In the genomic region with DNA sequence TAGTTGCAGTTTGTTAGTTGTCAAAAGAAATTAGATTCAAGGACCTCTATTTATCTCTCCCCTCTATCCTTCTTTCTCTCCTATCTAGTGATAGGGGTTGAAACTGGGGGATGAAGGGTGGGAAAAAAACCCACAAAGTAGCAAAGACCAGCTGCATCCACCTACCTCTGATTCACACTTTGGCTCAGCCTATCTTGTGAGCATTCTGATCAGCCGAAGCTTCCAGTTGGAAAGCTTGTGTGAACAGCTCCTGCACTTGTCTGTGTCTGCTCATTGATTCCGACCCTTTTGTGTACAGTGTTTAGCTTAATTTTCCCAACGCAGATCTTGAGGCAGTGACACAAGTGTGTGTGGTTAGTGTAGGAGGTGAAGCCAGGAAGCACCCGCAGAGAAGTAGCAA, we compare ENCODE assay signal across 12 mouse cellular contexts. TPM values are rescaled to one million over a fixed set of nuclear protein-coding genes. Genes with fewer than 3 reads are reported as not detected.
DNase-seq lines count a peak whose midpoint lies in the region; ATAC-seq lines count a peak whose summit lies in the region.
"Had no signal": no experiment of that assay in that cellular context is flagged by ENCODE, and none has a peak within 500 bp of the region (broad histone marks: within the 10 kb centered on the region; RNA-seq: fewer than 3 reads in every experiment).

No protein-coding gene starts in this region.

- peaks cover 52% of the 10 kb centered on the region for H3K4me1 ChIP-seq in hindbrain, embryonic 13.5 days (replicated peaks)
- H3K4me1 ChIP-seq in hindbrain, embryonic 11.5 days (replicated peaks; ENCODE audit: control insufficient read depth, insufficient read depth, low read length): peaks cover 21% of the 10 kb centered on the region
- H3K4me1 ChIP-seq in limb, embryonic 13.5 days: peaks cover 41% of the 10 kb centered on the region

- 84% methylated on average over 4 of the region's 4 CpGs for WGBS in hindbrain, embryonic 13.5 days
- WGBS in hindbrain, embryonic 11.5 days: 85% methylated on average over 4 of the region's 4 CpGs
- WGBS in limb, embryonic 13.5 days: 82% methylated on average over 4 of the region's 4 CpGs

- H3K4me2 ChIP-seq in hindbrain, embryonic 13.5 days: peak overlapping the region; percentile 72
- H3K4me2 ChIP-seq in hindbrain, embryonic 11.5 days (replicated peaks; ENCODE audit: low read depth, low read length): no peak overlapping the region
- peak overlapping the region; percentile 77 for H3K4me2 ChIP-seq in limb, embryonic 13.5 days (replicated peaks)

- no peak for ATAC-seq in hindbrain, embryonic 13.5 days (ENCODE audit: low FRiP score)
- no peak for ATAC-seq in hindbrain, embryonic 11.5 days (ENCODE audit: low FRiP score)
- no peak for ATAC-seq in limb, embryonic 13.5 days (ENCODE audit: low FRiP score, low read depth)
- no peak for ATAC-seq in megakaryocyte, adult 5-6 weeks (ENCODE audit: poor library complexity, severe bottlenecking)

- peaks cover 11% of the 10 kb centered on the region for H3K36me3 ChIP-seq in hindbrain, embryonic 13.5 days
- H3K36me3 ChIP-seq in hindbrain, embryonic 11.5 days (ENCODE audit: control insufficient read depth, insufficient read depth, low read length): no peaks in the 10 kb centered on the region
- H3K36me3 ChIP-seq in limb, embryonic 13.5 days: peaks cover 7% of the 10 kb centered on the region

- H3K4me3 ChIP-seq in hindbrain, embryonic 13.5 days: peak overlapping the region; percentile 64; the same call in 1 of the 2 replicates
- H3K4me3 ChIP-seq in hindbrain, embryonic 11.5 days (ENCODE audit: low read depth, low read length): no peak overlapping the region
- H3K4me3 ChIP-seq in limb, embryonic 13.5 days: peak overlapping the region; percentile 63

- H3K9me3 ChIP-seq in hindbrain, embryonic 13.5 days: no peaks in the 10 kb centered on the region
- H3K9me3 ChIP-seq in hindbrain, embryonic 11.5 days (ENCODE audit: control insufficient read depth, low read length): no peaks in the 10 kb centered on the region
- no peaks in the 10 kb centered on the region for H3K9me3 ChIP-seq in limb, embryonic 13.5 days

- H3K27ac ChIP-seq in hindbrain, embryonic 13.5 days: peak overlapping the region; percentile 90; the same call in 1 of the 2 replicates
- H3K27ac ChIP-seq in hindbrain, embryonic 11.5 days (ENCODE audit: low read depth, low read length): no peak overlapping the region
- H3K27ac ChIP-seq in limb, embryonic 13.5 days: peak overlapping the region; percentile 79

- peak overlapping the region; percentile 85; the same call in 1 of the 2 replicates for H3K9ac ChIP-seq in hindbrain, embryonic 13.5 days
- no peak overlapping the region for H3K9ac ChIP-seq in hindbrain, embryonic 11.5 days (ENCODE audit: low read depth, low read length)
- peak overlapping the region; percentile 71 for H3K9ac ChIP-seq in limb, embryonic 13.5 days

- no peak for DNase-seq in hindbrain, embryonic 11.5 days (ENCODE audit: low spot score)
- DNase-seq in right cerebral cortex, postnatal 25 days: peak; percentile 23
- DNase-seq in right cerebral cortex, postnatal 4 days: no peak
- DNase-seq in layer of hippocampus, adult 9-10 months (ENCODE audit: low spot score): no peak
- no peak for DNase-seq in frontal cortex, postnatal 14 days (ENCODE audit: low spot score in 2 of 2)
- DNase-seq: cerebellum, adult 11 months; lung, postnatal 36 days had no signal

- H3K27me3 ChIP-seq in hindbrain, embryonic 13.5 days: peaks cover 11% of the 10 kb centered on the region
- H3K27me3 ChIP-seq in hindbrain, embryonic 11.5 days (ENCODE audit: control insufficient read depth, insufficient read depth, low read length): no peaks in the 10 kb centered on the region
- no peaks in the 10 kb centered on the region for H3K27me3 ChIP-seq in limb, embryonic 13.5 days

RNA-seq across cellular contexts. Expression of a gene that starts 6.9 kb away (rescaled TPM):
- 58.0 and 59.4 TPM in 2 replicates for polyA plus RNA-seq in hindbrain, embryonic 13.5 days (2015; fragmentation: Nextera tagmentation; extraction: Ambion mirVana)
- 44.1 TPM in 2 replicates for polyA plus RNA-seq in hindbrain, embryonic 11.5 days (2014; fragmentation: Nextera tagmentation; extraction: Ambion mirVana)
- 57.7 and 59.7 TPM in 2 replicates for polyA plus RNA-seq in limb, embryonic 13.5 days (2015; fragmentation: Nextera tagmentation; extraction: Ambion mirVana)
- total RNA-seq in megakaryocyte, adult 5-6 weeks (2015): 26.7 and 29.4 TPM in 2 replicates
- total RNA-seq in megakaryocyte, adult 5-6 weeks (2017): 10.9 and 12.8 TPM in 2 replicates

RNA-seq across cellular contexts. Expression of a gene that starts 7.9 kb away (rescaled TPM):
- polyA plus RNA-seq in hindbrain, embryonic 13.5 days (2015; fragmentation: Nextera tagmentation; extraction: Ambion mirVana): 66.4 and 69.1 TPM in 2 replicates
- polyA plus RNA-seq in hindbrain, embryonic 11.5 days (2014; fragmentation: Nextera tagmentation; extraction: Ambion mirVana): 23.8 and 28.8 TPM in 2 replicates
- polyA plus RNA-seq in limb, embryonic 13.5 days (2015; fragmentation: Nextera tagmentation; extraction: Ambion mirVana): 37.8 and 38.9 TPM in 2 replicates
- 0.16 and 0.33 TPM in 2 replicates for total RNA-seq in megakaryocyte, adult 5-6 weeks (2015)
- 1.0 and 1.3 TPM in 2 replicates for total RNA-seq in megakaryocyte, adult 5-6 weeks (2017)

RNA-seq across cellular contexts. Expression of a gene that starts 17.2 kb away (rescaled TPM):
- polyA plus RNA-seq in hindbrain, embryonic 13.5 days (2015; fragmentation: Nextera tagmentation; extraction: Ambion mirVana): not detected in 2 replicates
- polyA plus RNA-seq in hindbrain, embryonic 11.5 days (2014; fragmentation: Nextera tagmentation; extraction: Ambion mirVana): not detected in 2 replicates
- polyA plus RNA-seq in limb, embryonic 13.5 days (2015; fragmentation: Nextera tagmentation; extraction: Ambion mirVana): not detected in 2 replicates
- total RNA-seq in megakaryocyte, adult 5-6 weeks (2015): not detected in 2 replicates
- total RNA-seq in megakaryocyte, adult 5-6 weeks (2017): not detected in 2 replicates
- total RNA-seq: layer of hippocampus, postnatal 14 days had no signal
- polyA plus RNA-seq: gonadal fat pad, adult 2 months had no signal

RNA-seq across cellular contexts. Expression of a gene that starts 25.2 kb away (rescaled TPM):
- polyA plus RNA-seq in hindbrain, embryonic 13.5 days (2015; fragmentation: Nextera tagmentation; extraction: Ambion mirVana): 1.0 and 1.2 TPM in 2 replicates
- polyA plus RNA-seq in hindbrain, embryonic 11.5 days (2014; fragmentation: Nextera tagmentation; extraction: Ambion mirVana): 1.3 and 1.6 TPM in 2 replicates
- polyA plus RNA-seq in limb, embryonic 13.5 days (2015; fragmentation: Nextera tagmentation; extraction: Ambion mirVana): 1.6 and 2.0 TPM in 2 replicates
- not detected in 2 replicates for total RNA-seq in megakaryocyte, adult 5-6 weeks (2015)
- 0.15 and 0.28 TPM in 2 replicates for total RNA-seq in megakaryocyte, adult 5-6 weeks (2017)

RNA-seq across cellular contexts. Expression of a gene that starts 26.1 kb away (rescaled TPM):
- 20.9 and 21.6 TPM in 2 replicates for polyA plus RNA-seq in hindbrain, embryonic 13.5 days (2015; fragmentation: Nextera tagmentation; extraction: Ambion mirVana)
- polyA plus RNA-seq in hindbrain, embryonic 11.5 days (2014; fragmentation: Nextera tagmentation; extraction: Ambion mirVana): 11.3 and 13.4 TPM in 2 replicates
- 47.1 and 62.6 TPM in 2 replicates for polyA plus RNA-seq in limb, embryonic 13.5 days (2015; fragmentation: Nextera tagmentation; extraction: Ambion mirVana)
- total RNA-seq in megakaryocyte, adult 5-6 weeks (2015): 0.13 and 0.73 TPM in 2 replicates
- 0.33 and 0.37 TPM in 2 replicates for total RNA-seq in megakaryocyte, adult 5-6 weeks (2017)
